Mouse (Mus musculus): ENCODE measurements at regions not wholly inside any gene's neighbourhood (a gene's known extent, or its start where the extent isn't known, plus 50 kb on each side); places are given as distances from the start of the nearest gene placed in this dataset.

- TF ChIP-seq CTCF (IDR thresholded peaks at IDR 0.05) = no peak
- no peak for TF ChIP-seq POLR2A (IDR thresholded peaks at IDR 0.05; ENCODE audit: insufficient read depth, low read depth, low read length)
Measured at GRCm38 (mm10) chr4:95127970-95128369, 75.9 kb upstream of the Jun start.
